Mouse (Mus musculus): ENCODE data around the gene Uso1.

DNA sequence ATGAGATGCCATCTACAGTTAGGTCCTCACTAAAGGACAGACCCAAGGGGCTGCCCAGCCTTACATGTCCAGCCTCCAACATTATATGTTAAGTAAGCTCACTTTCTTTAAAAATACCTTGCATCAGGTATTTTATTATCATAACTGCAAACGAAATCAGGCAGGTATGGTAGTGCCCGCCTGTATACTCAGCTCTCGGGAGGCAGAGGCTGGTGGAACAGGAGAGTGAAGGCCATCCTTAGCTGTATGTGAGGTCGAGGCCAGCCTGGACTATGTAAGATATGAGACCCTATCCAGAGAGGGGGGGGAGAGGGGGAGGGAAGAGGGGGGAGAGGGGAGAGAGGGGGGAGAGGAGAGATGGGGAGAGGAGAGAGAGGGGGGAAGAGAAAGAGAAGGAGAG lies 95.6 kb downstream of the Uso1 start:
- no peak for TF ChIP-seq CTCF (IDR thresholded peaks at IDR 0.05; ENCODE audit: extremely low read depth, insufficient read depth, insufficient read length, insufficient replicate concordance)
- TF ChIP-seq POLR2A (IDR thresholded peaks at IDR 0.05; ENCODE audit: low read depth, low read length), result no peak
